In the genomic region with DNA sequence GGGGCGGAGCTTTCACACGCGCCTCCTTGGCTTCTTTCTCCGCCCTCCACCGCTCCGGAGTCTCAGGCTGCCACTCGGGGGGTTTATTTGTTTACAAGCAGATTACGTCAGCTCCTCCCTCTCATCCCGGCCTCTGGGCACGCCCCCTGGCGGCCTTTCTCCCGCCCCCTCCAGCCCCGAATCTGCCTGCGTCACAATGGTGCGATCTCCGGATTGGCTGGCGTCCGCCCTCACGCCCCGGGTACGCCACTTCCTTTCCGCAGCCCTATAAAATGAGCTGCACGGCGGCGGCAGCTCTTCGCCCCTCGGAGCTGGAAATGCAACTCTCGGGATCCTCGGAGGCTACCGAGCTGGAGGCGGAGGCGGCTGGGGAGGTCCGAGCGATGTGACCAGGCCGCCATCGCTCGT, we compare ENCODE assay signal across 8 mouse cellular contexts. TPM values are rescaled to one million over a fixed set of nuclear protein-coding genes. Genes with fewer than 3 reads are reported as not detected.
DNase-seq lines count a peak whose midpoint lies in the region; ATAC-seq and TF ChIP-seq lines count a peak whose summit lies in the region.

A gene (plus strand): TSS at position 298 of the 408 bp plus-strand sequence.

- H3K4me1 ChIP-seq in CH12.LX (ENCODE audit: control insufficient read depth in 1 of 2, insufficient read depth in 2 of 2) = peaks cover 0 to 11% of the 10 kb centered on the region in 2 experiments; a peak in 2 of 4 replicates
- no peaks in the 10 kb centered on the region; the same call in 1 of the 2 replicates for H3K4me1 ChIP-seq in forebrain, embryonic 11.5 days (replicated peaks; ENCODE audit: control insufficient read depth, insufficient read depth, low read length)
- peaks cover 15% of the 10 kb centered on the region for H3K4me1 ChIP-seq in heart, embryonic 16.5 days (ENCODE audit: control insufficient read depth, insufficient read depth, low read length)
- H3K4me1 ChIP-seq in liver, embryonic 15.5 days (replicated peaks) = peaks cover 28% of the 10 kb centered on the region
- peaks cover 9% of the 10 kb centered on the region for H3K4me1 ChIP-seq in neural tube, embryonic 12.5 days

- peak within 1 kb of the TSS; percentile 81 to 91 (median 87) for H3K4me3 ChIP-seq in CH12.LX (replicated peaks in 1 of 3; ENCODE audit: low read depth in 2 of 3, low read length in 2 of 3, poor library complexity in 1 of 3)
- H3K4me3 ChIP-seq in forebrain, embryonic 11.5 days (ENCODE audit: low read depth, low read length) = peak within 1 kb of the TSS; percentile 98
- peak within 1 kb of the TSS; percentile 100 for H3K4me3 ChIP-seq in heart, embryonic 16.5 days (ENCODE audit: low read length)
- peak within 1 kb of the TSS; percentile 92 for H3K4me3 ChIP-seq in liver, embryonic 15.5 days (replicated peaks)
- peak within 1 kb of the TSS; percentile 95 for H3K4me3 ChIP-seq in neural tube, embryonic 12.5 days

- no peaks in the 10 kb centered on the region for H3K9me3 ChIP-seq in CH12.LX (replicated peaks; ENCODE audit: low read length)
- H3K9me3 ChIP-seq in forebrain, embryonic 11.5 days (ENCODE audit: control insufficient read depth, low read length) = no peaks in the 10 kb centered on the region
- no peaks in the 10 kb centered on the region for H3K9me3 ChIP-seq in heart, embryonic 16.5 days (replicated peaks; ENCODE audit: control insufficient read depth, low read length)
- H3K9me3 ChIP-seq in liver, embryonic 15.5 days (replicated peaks) = no peaks in the 10 kb centered on the region
- H3K9me3 ChIP-seq in neural tube, embryonic 12.5 days = no peaks in the 10 kb centered on the region

- peaks cover 39% of the 10 kb centered on the region for H3K79me2 ChIP-seq in CH12.LX (replicated peaks; ENCODE audit: control insufficient read depth, extremely low read depth, insufficient read depth, poor library complexity, severe bottlenecking)

- WGBS in forebrain, embryonic 11.5 days = under 1% methylated on average over 37 of the region's 37 CpGs
- 0% methylated on average over 37 of the region's 37 CpGs for WGBS in heart, embryonic 16.5 days
- WGBS in liver, embryonic 15.5 days (ENCODE audit: insufficient replicate concordance) = under 1% methylated on average over 37 of the region's 37 CpGs
- WGBS in neural tube, embryonic 12.5 days = under 1% methylated on average over 37 of the region's 37 CpGs

- peak; percentile 97 for ATAC-seq in forebrain, embryonic 11.5 days (replicated peaks; ENCODE audit: low FRiP score)
- peak; percentile 93 for ATAC-seq in heart, embryonic 16.5 days (replicated peaks; ENCODE audit: extremely low read depth, insufficient read depth, low FRiP score)
- peak; percentile 91 for ATAC-seq in liver, embryonic 15.5 days (ENCODE audit: insufficient read depth)
- peak; percentile 97 for ATAC-seq in neural tube, embryonic 12.5 days (ENCODE audit: low FRiP score, low read depth)

- H3K36me3 ChIP-seq in CH12.LX (replicated peaks in 1 of 2; ENCODE audit: control insufficient read depth in 1 of 2, insufficient read depth in 1 of 2, low read length in 1 of 2) = peaks cover 6 to 11% of the 10 kb centered on the region in 2 experiments
- H3K36me3 ChIP-seq in forebrain, embryonic 11.5 days (ENCODE audit: control insufficient read depth, insufficient read depth, low read length) = no peaks in the 10 kb centered on the region
- peaks cover 8% of the 10 kb centered on the region for H3K36me3 ChIP-seq in heart, embryonic 16.5 days (ENCODE audit: control insufficient read depth, insufficient read depth)
- peaks cover 13% of the 10 kb centered on the region for H3K36me3 ChIP-seq in liver, embryonic 15.5 days (replicated peaks)
- H3K36me3 ChIP-seq in neural tube, embryonic 12.5 days = peaks cover 13% of the 10 kb centered on the region

- no peak for TF ChIP-seq CTCF in CH12.LX (conservative IDR thresholded peaks at IDR 0.05 in 1 of 2, IDR thresholded peaks at IDR 0.05 in 1 of 2; ENCODE audit: low read depth in 2 of 2, low read length in 2 of 2)

- in situ Hi-C loops in CH12.LX (cut with MboI; ENCODE audit: low pct_ligation_motif_present, low pct_unique_long_range_greater_than_20kb, low sequenced_read_pairs) = loop anchor here (25.0 kb wide), 2 partner anchors 504 to 696 kb away; no protein-coding TSS in a partner anchor

- no peak for TF ChIP-seq EP300 in CH12.LX (IDR thresholded peaks at IDR 0.05; ENCODE audit: low read length)

- dilution Hi-C loops in CH12.LX (cut with MboI; ENCODE audit: extremely low pct_ligation_motif_present, extremely low pct_unique_long_range_greater_than_20kb, low sequenced_read_pairs) = no loop called here

- peak; percentile 100 for TF ChIP-seq POLR2A in CH12.LX (IDR thresholded peaks at IDR 0.05; ENCODE audit: low read depth, low read length)

- H3K9ac ChIP-seq in CH12.LX (ENCODE audit: insufficient read depth, low read depth) = peak within 1 kb of the TSS; percentile 84
- H3K9ac ChIP-seq in forebrain, embryonic 11.5 days (ENCODE audit: low read length) = peak within 1 kb of the TSS; percentile 98
- H3K9ac ChIP-seq in heart, embryonic 16.5 days (ENCODE audit: low read length) = peak within 1 kb of the TSS; percentile 100
- peak within 1 kb of the TSS; percentile 95 for H3K9ac ChIP-seq in liver, embryonic 15.5 days
- H3K9ac ChIP-seq in neural tube, embryonic 12.5 days = peak within 1 kb of the TSS; percentile 100

- H3K27ac ChIP-seq in CH12.LX (ENCODE audit: insufficient read depth, low read depth) = peak within 1 kb of the TSS; percentile 66
- H3K27ac ChIP-seq in forebrain, embryonic 11.5 days (ENCODE audit: low read depth, low read length) = peak within 1 kb of the TSS; percentile 87
- H3K27ac ChIP-seq in heart, embryonic 16.5 days (ENCODE audit: low read length) = peak within 1 kb of the TSS; percentile 97
- peak within 1 kb of the TSS; percentile 87 for H3K27ac ChIP-seq in liver, embryonic 15.5 days (replicated peaks)
- peak within 1 kb of the TSS; percentile 91 for H3K27ac ChIP-seq in neural tube, embryonic 12.5 days

- peak; percentile 96 for DNase-seq in CH12.LX (ENCODE audit: extremely low read depth)
- peak; percentile 93 for DNase-seq in c-Kit-positive CD71-positive TER-119-negative erythroid progenitor cells, embryonic 14.5 days (ENCODE audit: low read depth)
- DNase-seq in forebrain, embryonic 11.5 days (ENCODE audit: low spot score) = peak; percentile 100
- peak; percentile 99 for DNase-seq in kidney, postnatal 36 days
- peak; percentile 97 for DNase-seq in telencephalon, adult 2 months (ENCODE audit: low read depth, low spot score)

- peak within 1 kb of the TSS; percentile 41; the same call in 1 of the 2 replicates for H3K4me2 ChIP-seq in CH12.LX (ENCODE audit: insufficient read depth, low read depth, poor library complexity, severe bottlenecking)
- peak within 1 kb of the TSS; percentile 59 for H3K4me2 ChIP-seq in forebrain, embryonic 11.5 days (ENCODE audit: low read depth, low read length, severe bottlenecking)
- H3K4me2 ChIP-seq in heart, embryonic 16.5 days (ENCODE audit: low read depth, low read length) = peak within 1 kb of the TSS; percentile 82
- H3K4me2 ChIP-seq in liver, embryonic 15.5 days = peak within 1 kb of the TSS; percentile 83
- H3K4me2 ChIP-seq in neural tube, embryonic 12.5 days (replicated peaks) = peak within 1 kb of the TSS; percentile 62

- TF ChIP-seq RAD21 in CH12.LX (IDR thresholded peaks at IDR 0.05; ENCODE audit: low read depth, low read length) = no peak

- H3K27me3 ChIP-seq in CH12.LX (replicated peaks) = no peaks in the 10 kb centered on the region
- H3K27me3 ChIP-seq in forebrain, embryonic 11.5 days (ENCODE audit: control insufficient read depth, insufficient read depth, low read length) = no peaks in the 10 kb centered on the region
- no peaks in the 10 kb centered on the region for H3K27me3 ChIP-seq in heart, embryonic 16.5 days (ENCODE audit: control insufficient read depth, insufficient read depth, low read length)
- no peaks in the 10 kb centered on the region for H3K27me3 ChIP-seq in liver, embryonic 15.5 days
- H3K27me3 ChIP-seq in neural tube, embryonic 12.5 days (replicated peaks) = no peaks in the 10 kb centered on the region

TF ChIP-seq in CH12.LX, 34 proteins besides CTCF, POLR2A, EP300 and RAD21 (continues in another document):
- TF ChIP-seq ELF1 (IDR thresholded peaks at IDR 0.05; ENCODE audit: low read depth, low read length) (peak; percentile 73; the same call in 1 of the 2 replicates), ZC3H11A (IDR thresholded peaks at IDR 0.05; ENCODE audit: low read depth, low read length) (no peak), SIN3A (IDR thresholded peaks at IDR 0.05; ENCODE audit: low read length) (peak; percentile 3), KAT2A (IDR thresholded peaks at IDR 0.05; ENCODE audit: insufficient replicate concordance, low read length) (no peak), ZNF384 (IDR thresholded peaks at IDR 0.05; ENCODE audit: low read depth, low read length) (no peak), MAX (IDR thresholded peaks at IDR 0.05; ENCODE audit: low read length) (no peak; the same call in 1 of the 2 replicates), MXI1 (IDR thresholded peaks at IDR 0.05; ENCODE audit: low read depth, low read length) (peak; percentile 16; the same call in 1 of the 2 replicates), PAX5 (IDR thresholded peaks at IDR 0.05; ENCODE audit: low read length) (no peak), MAZ (IDR thresholded peaks at IDR 0.05; ENCODE audit: low read depth, low read length) (no peak), MEF2A (IDR thresholded peaks at IDR 0.05; ENCODE audit: borderline replicate concordance, low read depth, low read length) (no peak), POLR2AphosphoS2 (IDR thresholded peaks at IDR 0.05; ENCODE audit: low read depth, low read length) (peak; percentile 99), HCFC1 (IDR thresholded peaks at IDR 0.05; ENCODE audit: low read depth, low read length) (peak; percentile 62), IRF4 (IDR thresholded peaks at IDR 0.05; ENCODE audit: low read depth, low read length) (no peak), TBP (conservative IDR thresholded peaks at IDR 0.05; ENCODE audit: low read depth, low read length) (peak; percentile 97), TCF12 (IDR thresholded peaks at IDR 0.05; ENCODE audit: low read depth, low read length) (peak; percentile 98), ZMIZ1 (IDR thresholded peaks at IDR 0.05; ENCODE audit: low read depth, low read length) (peak; percentile 99), NELFE (IDR thresholded peaks at IDR 0.05; ENCODE audit: low read depth, low read length) (peak; percentile 99), JUN (IDR thresholded peaks at IDR 0.05; ENCODE audit: insufficient read depth, low read depth, low read length) (peak; percentile 29; the same call in 1 of the 2 replicates)

RNA-seq across cellular contexts. Expression of the gene that starts here (rescaled TPM):
- total RNA-seq in CH12.LX (2012; rRNA removed) (17.7 and 25.1 TPM in 2 replicates), CH12.LX (2014; rRNA removed) (15.5 and 15.8 TPM in 2 replicates)
- polyA plus RNA-seq in CH12.LX (2012; ENCODE audit: insufficient read length, low read depth) = 16.8 and 20.5 TPM in 2 replicates
- polyA plus RNA-seq in forebrain, embryonic 11.5 days (2014; fragmentation: Nextera tagmentation; extraction: Ambion mirVana) = 35.9 and 40.2 TPM in 2 replicates
- polyA plus RNA-seq in heart, embryonic 16.5 days (2015; fragmentation: Nextera tagmentation; extraction: Ambion mirVana) = 49.6 and 56.9 TPM in 2 replicates
- polyA plus RNA-seq in liver, embryonic 15.5 days (2015; fragmentation: Nextera tagmentation; extraction: Ambion mirVana) = 9.5 and 11.6 TPM in 2 replicates
- 67.8 and 69.5 TPM in 2 replicates for polyA plus RNA-seq in neural tube, embryonic 12.5 days (2016; fragmentation: Nextera tagmentation; extraction: Ambion mirVana)

Comparison
In these comparisons a context has a peak if more than half of its experiments do, and no peak if none do; other contexts are left out.
1. Peak in every context shown above with its lines: DNase-seq, ATAC-seq, H3K4me3 ChIP-seq and H3K27ac ChIP-seq.